Mouse (Mus musculus): ENCODE data around the gene Taar4.

Gene Taar4

GRCm38 (mm10) chr10:24007034-24007433, 46.7 kb downstream of the Taar4 start:
- no peak for DNase-seq (ENCODE audit: low spot score in 2 of 2)

DNA sequence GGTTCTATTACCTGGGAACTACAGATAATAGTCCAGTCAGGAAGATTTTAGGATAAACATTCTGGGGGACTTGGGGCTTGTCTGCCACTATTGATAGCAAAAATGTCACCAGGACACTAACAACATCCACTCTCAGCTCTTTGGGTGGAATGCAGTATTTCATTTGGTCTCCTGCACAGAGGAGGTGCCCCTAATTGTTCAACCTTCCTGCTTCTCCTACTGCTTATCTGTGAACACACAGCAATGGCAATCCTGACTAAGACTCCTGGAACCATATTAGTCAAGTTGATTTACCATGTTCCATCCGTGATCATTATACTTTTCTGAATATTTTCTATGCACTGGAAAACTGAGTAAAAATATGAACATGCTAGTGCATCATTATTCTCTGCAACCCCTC, 47.8 kb downstream of the Taar4 start:
- no peak for DNase-seq (ENCODE audit: low spot score in 2 of 2)

Data from left cerebral cortex, adult 9 months (tissue).